Mouse (Mus musculus) cerebellum, adult 2 months (tissue): ENCODE measurements around the gene Pex5.

Experiments
- CTCF ChIP-seq: fragments of 200-500 bp; IDR thresholded peaks from 2 replicates; pipeline ENCODE4 v1.5.1; 2011; ENCODE audit warnings: low read depth, mild to moderate bottlenecking, control low read depth, low read length, moderate library complexity, borderline replicate concordance; ENCODE audit not compliant: insufficient read depth
- POLR2A ChIP-seq: fragments of 200-500 bp; IDR thresholded peaks from 2 replicates; pipeline ENCODE4 v1.6.1; 2011; ENCODE audit warnings: low read length, control low read depth, borderline replicate concordance; ENCODE audit not compliant: insufficient read depth

GRCm38 (mm10) chr6:124451995-124452394 is 37.1 kb upstream of the Pex5 start:
- TF ChIP-seq CTCF, result no peak
- no peak for TF ChIP-seq POLR2A
